Mouse (Mus musculus) right cerebral cortex, postnatal 36 days (tissue): ENCODE results near the gene Myom3.
A peak's percentile ranks its signal among the peaks of the same experiment; 100 is the strongest.

Experiments used
- DNase-seq, 2 experiments: peaks; one replicate each; pipeline ENCODE4 v3.0.0; 2022; ENCODE audit warnings: low spot score in 2 of 2, mixed read lengths in 1 of 2

The Myom3 gene

DNA sequence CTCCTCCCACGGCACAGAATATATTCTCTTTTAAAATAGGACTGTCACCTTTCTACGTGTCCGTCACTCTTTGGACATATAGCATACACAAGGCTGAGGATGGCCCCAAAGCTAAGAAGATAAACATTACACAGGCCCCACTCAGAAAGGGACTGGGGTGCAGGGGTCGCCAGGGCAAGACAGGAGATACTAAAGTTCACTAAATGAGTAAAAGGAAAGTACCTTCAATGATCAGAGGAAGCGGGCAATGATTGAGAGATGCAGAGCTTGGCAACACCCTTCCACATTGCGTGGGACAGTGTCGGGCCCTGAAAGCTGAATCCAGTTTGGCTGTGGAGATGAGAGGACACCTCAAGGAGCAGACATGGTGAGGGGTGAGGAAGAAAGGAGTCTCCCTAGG, 55.4 kb downstream of the Myom3 start:
- DNase-seq, result no peak

DNA sequence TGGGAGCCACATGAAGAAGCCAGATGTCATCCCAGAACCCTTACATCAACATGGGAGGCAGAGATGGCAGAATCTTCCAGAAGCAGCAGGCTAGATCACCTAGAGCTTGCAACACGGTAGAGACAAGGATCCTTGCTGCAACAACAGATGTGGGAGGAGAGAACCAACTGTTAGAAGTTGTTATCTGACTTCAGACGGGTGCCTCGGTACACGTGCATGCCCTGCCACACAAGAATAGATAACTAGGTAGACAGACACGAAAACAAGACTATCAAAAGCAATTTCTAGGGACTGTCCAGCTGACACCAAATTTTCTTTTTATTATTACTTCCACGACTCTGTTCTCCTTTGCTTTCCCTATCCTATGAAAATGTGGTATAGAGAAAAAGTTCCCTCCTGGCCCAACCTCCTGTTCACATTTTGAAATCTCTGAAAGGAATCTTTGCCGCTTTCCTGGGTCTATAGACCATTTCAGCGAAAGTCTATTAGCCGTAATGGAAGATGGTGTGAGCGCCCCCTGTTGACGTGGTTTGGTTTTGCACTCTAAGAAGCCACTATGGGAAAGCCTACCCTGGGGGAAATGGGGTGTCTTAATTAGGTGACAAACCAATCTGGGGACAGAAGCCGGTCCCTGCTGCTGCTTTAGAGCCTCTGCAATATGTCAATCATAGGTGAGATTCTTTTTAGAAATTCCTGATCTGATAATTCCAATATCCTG, 57.5 kb downstream of the Myom3 start:
- no peak for DNase-seq

DNA sequence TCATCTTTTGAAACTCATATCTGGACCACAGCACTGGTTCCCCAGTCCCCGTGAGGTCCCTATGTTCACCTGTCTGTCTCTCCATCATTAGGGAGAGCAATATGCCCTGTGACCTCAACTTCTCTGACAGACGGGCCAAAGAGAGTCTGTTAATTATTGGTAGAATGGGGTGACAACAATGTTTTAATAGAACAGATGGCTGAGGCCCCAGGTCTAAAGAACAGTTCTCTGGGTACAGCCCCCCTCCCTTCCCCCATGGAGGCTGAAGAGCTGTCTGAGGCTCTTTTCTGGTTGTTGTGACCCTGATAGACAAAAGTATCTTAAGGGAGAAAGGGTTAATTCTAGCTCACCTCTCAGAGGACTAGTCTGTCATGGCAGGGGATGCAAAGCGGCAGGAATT, 58.9 kb downstream of the Myom3 start:
- no peak for DNase-seq

DNA sequence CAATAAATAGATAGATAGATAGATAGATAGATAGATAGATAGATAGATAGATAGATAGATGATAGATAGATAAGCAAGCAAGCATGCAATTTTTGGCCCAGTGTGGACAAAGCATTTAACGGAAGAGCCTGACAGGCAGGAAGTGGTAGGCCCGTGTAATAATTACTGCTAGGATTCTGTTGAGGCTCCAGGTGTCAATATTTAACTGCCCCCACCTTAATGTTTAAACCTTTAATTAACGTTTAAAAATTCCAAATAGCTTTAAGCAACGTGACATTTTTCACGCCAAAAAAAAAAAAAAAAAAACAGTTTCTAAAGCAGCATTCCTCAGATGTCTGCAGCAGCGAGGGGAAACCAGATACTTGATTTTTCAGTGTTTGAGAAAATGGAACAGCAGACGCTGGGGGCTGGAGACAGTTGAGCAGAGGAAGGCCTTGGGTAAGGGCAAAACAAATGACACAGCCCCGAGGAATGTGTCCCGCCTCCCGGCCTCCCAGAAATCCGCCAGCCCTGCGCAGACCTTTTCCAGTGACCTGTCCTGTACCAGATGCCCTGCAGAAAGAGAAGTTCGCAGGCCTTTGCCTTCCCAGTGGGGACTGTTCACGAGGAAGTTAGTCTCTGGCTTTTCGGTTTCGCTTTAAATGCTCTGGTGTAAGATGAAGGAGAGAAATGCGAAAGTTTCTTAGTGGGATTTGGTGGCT, 60.5 kb downstream of the Myom3 start:
- DNase-seq, result no peak

DNA sequence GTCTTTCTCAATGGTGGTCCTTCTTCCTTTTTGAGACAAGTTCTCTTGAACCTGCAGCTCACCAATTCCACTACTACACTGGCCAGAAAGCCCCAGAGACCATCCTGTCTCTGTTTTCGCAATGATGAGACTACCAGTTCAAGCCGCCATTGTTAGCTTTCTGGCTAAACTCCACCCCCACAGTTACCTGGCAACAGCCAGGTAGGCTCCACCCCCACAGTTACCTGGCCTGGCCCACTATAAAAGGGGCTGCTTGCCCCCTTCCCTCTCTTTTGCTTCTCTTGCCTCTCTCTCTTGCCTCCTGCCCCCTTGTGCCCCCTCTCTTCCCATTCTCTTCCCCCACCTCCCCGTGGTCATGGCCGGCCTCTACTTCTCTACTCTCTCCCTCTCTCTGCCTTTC, 62.3 kb downstream of the Myom3 start:
- DNase-seq, result no peak

DNA sequence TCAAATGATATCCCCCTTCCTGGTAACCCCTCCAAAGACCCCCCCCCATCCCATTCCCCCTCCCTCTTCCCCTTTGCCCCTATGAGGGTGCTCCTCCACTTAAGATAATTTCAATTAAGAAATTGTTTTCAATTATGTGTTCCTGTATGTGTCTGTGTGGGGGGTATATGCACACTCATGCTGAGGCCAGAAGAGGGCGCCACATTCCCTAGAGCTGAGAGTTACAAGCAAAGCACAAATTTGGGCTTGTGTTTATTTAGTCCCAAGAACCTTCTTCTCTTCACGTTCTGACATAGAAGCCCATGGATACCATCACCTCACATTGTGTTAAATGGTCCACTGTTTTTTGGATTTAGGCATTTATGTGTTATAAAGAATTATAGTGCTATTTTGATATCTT, 63.8 kb downstream of the Myom3 start:
- DNase-seq, result no peak

DNA sequence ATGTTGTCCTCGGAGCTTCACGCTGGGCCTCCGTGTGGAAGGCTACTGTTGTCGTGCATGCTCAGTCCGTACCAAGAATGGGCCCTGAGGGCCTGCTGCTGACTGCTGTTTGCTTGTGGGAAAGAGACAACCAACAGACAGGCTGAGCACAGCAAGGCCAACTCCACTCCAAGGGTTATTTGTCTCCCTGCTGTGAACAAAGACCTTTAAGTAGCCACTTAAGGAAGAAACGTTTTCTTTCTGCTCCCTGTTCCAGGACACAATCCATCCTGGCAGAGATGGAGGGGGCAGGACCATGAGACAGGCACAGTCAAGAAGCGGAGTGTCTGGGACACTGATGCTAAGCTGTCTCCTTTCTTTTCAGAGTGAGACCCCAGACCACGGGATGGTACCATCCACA, 64.7 kb downstream of the Myom3 start:
- no peak for DNase-seq

DNA sequence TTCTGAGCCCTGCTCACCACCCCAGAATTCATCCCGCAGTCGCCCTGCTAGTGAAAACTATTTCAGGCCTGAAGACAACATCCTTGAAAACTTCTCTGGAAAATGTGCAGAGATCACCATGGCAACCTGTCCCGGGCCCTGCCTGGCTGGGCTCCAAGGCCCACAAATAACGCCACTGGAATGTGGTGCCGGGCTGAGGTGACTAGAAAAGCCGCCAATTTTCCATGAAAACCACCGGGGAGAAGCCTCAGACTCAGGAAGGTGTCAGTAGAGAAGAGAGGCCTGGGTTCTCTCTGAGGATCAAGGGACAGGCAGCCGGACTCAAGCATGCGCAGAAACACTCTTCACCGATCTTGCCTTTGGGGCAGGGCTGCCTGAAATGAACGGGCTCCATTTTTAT, 69.0 kb downstream of the Myom3 start:
- DNase-seq, result peak; percentile 77 to 78

DNA sequence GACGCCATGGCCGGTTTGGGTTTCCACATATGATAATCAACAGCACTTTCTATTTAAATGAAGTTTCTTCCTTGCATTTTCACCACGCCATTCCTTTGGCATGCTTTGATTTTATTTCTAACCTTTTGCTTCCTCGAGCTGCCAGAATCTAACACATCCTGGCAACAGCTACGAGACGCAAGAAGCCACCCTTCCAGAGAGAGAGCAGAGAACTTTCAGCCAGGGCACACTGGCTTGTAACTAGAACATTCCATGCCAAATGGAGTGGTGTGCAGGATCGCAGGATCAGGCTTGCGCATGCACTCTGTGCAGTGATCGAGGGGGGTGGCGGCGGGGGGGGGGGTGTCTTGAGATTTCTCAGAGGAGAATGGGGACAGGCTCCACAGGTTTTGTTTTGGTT, 72.6 kb downstream of the Myom3 start:
- no peak for DNase-seq

DNA sequence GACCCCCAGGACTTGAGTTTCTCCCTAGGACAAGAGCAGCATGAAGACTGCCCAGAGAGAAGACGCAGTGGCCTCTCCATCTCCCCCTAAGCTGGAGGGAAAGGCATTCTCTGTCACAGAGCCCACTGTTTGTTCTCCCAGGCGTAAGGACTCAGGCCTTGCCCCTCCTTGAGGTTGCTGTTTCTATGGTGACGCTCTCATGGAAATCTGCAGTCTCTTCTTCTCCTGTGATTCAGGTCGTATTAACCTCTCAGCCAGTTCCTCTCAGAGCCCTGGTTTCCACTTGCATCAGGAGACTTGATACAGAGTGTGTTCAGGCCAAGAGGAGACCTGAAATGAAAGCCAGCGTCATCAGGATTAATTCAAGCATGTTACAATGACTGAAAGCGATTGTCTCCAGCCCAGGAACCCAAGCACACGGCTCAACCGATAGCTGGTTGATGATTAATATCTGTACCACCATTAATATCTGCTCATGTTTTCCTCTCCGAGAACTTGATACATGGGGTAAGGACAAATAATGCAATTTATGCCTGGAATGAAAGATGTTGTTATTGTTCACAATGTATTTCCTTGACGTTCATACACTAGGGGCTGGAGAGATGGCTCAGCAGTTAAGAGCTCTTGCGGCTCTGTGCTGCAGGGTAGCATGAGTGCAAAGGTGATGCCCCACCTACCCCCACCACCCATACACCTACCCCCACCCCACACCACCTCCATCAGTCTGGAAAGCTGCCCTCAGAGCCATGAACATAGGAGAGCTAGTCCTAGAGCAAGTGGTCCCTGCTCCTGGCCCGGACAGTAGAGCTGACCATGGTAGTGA, 74.0 kb downstream of the Myom3 start:
- DNase-seq, result no peak

DNA sequence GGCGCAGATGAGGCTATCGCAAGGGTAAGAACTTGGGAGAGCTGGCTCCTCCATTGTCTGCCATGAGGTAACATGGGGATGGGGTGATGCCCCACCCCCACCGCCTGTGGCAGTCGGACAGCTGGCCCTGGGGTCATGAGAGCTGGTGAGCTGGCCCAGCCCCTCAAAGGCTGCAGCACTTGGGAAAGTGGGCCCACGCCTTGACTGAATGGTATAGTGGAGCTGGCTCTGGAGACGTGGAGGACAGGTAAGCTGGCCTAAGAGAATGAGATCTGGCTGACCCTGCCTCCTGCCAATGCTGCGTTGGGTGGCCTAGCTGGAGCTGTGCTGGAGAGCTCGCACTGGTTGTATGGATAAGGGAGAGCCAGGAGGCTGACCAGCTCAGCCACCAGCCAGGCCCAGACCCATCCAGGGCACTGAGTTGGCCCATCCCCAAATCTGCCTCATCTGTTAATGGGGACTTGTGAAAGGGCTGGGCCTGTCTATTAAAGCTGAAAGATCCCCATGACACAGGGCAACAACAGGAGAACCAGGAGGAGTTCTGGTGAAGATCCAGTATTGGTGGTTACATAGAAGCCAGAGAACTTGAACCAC, 74.7 kb downstream of the Myom3 start:
- no peak for DNase-seq

DNA sequence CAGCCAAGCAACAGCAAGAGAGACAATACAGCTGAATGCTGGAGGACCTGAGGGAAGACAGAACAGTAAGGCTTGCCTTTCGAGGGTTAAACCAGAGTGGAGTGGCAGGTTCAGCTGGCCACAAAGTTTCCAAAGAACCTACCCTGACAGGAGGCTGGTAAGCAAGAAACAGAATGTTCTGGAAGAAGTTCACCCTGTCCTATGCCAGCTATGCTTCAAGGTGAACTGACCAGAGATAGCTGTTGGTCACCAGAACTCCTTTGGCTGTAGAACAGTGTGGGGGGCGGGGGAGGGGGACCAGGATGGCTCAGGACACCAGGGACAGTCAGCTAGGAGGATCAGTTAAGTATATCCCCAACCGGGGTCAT, 79.4 kb downstream of the Myom3 start:
- DNase-seq, result no peak

DNA sequence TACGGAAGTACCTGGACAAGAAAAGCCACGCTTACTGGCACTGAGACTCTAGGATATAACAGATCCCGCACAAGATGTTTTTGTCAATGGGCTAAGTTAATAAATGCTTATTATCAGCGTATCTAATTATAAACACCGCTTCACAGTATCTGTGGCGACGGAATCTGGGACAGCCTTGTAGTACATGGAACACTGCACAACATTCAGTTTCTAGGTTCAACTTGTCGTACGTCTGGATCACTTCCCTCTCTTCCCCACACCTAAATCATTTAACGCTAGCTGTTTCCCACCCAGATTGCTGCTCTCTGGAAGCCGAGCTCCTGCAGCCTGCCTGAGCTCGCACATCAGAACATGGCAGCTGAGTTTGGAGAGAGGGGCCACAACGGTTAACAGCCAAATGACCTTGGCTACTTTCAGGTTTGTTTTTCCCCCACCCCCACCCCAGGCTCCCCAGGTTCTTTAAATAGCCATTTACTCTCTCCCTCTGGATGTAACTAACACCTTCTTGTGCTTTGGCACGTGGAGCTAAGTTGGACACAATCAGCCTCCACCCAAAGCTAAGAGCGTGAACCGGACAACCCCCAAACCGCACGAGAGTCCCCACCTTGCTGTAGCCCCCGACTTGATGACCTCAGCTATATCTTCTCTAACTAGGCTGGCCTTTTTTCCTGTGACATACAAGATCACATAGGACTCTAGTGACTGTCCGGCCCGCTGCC, 79.9 kb downstream of the Myom3 start:
- no peak for DNase-seq

DNA sequence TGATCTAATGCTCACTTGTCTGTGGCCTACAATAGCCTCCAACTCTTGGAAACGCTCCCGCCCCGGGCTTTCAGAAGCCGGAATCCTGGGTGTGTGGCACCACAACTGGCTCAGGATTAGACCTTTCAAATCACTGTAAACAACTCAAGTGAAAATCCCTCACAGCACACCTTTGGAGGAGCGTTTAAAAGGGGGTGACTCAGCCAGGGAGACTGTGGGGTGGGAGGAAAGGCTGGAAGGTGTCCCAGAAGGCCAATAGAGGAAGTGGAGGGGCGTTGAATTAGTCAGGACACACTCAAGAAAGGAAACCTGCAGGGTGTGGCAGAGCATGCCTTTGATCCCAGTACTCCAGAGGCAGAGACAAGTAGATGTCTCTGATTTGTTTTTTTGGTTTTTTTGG, 84.9 kb downstream of the Myom3 start:
- no peak for DNase-seq

DNA sequence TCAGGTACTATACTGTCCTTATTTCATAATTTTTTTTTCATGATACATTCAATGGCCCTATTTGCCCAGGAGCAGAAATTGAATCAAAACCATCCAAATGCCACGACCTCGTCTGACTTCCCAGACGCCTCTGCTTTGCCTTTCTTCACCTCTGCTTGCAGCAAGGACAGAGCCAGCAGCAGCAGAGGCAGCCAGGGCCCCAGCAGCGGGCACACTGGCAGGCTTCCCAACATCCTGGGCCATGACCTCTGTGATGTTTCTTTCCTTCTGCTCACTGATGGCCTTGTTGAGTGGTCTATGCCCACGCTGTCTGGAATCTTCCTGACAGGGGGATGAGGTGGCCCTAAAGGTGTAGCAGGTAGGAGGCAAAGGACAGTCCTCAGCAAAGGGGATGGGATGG, 88.1 kb downstream of the Myom3 start:
- no peak for DNase-seq

DNA sequence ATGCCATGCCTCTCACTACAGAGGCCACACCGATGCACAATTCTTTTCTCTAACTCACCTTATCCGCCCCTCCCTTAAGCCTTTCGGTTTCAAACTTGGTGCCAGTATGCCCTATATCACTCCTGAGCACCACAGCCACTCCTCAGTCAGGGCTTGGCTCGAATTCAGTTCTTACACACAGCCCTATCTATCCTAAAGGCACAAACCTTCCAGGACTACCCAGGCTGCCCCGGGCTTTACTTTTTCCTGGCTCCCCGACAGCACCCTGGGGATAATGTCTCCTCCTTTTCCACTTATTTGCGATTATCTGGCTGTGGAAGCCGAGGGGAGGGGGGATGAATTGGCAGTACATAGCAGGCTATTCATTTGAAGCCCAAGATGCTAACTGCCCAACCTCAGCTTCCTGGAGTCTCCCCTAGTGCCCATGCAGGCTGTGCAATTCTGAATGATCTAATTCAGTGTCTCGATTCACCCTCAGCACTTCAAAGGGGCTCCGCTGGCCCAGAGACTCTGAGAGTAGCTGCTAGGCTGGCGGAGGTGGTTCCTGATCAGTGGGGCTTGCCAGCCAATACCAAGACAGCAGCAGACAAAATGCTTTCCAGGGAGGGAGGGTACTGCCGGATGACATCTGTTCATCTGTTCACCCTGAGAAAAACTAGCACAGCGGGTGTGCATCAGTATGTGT, 91.0 kb downstream of the Myom3 start:
- peak; percentile 34 to 37 for DNase-seq

DNA sequence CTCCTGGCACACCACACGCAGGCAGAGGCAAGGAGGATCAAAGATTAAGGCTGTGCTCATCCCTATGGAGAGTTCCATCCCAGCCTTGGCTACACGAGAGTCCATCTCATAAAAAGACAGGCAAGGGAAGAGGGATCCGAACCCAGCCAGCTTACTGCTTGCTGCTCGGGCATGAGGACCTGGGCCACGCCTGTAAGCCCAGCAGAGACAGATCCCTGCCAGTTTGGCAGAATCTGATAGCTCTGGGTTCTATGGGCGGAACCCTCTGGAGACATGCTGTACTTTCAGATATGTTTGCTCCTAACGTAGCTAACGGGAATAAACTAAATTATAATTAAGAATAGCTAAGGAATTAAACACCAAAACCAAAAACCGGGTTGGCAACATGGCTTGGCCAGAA, 92.4 kb downstream of the Myom3 start:
- DNase-seq, result no peak

DNA sequence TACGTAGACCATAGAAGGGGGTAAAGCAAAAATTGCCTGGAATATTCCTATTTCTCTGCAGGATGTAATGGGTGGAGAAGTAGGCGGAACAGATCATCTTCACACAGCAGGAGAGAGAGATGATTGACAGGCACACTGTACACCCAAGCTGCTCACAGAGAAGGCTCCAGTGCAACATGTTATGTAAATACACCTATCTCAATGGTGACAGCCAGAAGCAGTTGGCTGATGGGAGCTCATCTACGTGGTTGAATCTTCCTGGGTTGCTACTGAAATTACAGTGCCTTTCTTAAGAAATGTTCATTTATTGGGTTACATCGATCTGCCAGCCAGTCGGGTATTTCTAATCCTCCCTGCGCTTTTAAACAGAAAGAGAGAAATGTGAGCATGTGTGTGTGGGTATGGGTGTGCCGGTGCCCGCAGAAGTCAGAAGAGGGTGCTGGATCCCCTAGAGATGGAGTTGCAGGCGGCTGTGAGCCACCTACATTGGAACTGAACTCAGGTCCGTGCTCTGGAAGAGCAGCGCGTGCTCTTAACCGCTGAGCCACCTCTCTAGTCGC, 94.6 kb downstream of the Myom3 start:
- DNase-seq, result peak in 1 of 2 experiments; percentile 28

DNA sequence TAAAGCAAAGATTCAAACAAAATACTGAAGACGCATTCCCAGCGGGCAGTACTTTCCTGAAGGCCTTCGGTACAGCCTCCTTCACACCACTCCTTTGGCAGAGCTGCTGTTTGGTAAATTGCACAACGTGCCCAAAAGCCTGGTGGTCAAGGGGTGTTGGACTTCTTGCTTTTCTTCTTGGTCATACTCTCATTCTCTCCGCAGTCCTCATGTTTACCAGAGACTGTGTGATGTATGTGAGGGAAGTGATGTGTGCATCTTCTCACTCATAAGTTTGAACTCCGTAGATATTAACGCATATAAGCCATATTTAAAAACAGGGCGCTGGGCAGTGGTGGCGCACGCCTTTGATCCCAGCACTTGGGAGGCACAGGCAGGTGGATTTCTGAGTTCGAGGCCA, 95.1 kb downstream of the Myom3 start:
- DNase-seq, result no peak

DNA sequence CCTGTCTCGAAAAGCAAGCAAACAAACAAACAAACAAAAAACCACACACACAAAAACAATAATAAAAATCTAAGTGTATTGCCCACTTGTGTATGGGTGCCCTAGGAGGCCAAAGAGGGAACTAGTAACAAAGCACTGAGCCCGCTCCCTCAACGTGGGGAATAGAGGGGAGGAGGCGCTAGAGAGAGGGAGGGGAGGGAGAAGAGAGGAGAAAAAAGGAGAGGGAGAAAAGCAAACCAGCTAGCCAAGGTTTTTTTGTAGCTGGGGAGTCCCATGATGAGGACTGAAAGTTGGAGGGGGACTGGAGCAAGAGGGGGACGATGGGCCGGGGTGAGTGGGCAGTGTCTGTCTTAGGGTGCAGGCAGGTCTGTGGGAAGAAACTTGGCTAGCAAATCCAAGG, 95.6 kb downstream of the Myom3 start:
- DNase-seq, result no peak
